Mouse (Mus musculus) CH12.LX (cell line): ENCODE measurements around the gene Qars.
A peak's percentile ranks its signal among the peaks of the same experiment; 100 is the strongest.

Source experiments
- CTCF ChIP-seq, 2 experiments: IDR thresholded peaks in 1 of 2; conservative IDR thresholded peaks in 1 of 2; 2 replicates each; pipeline ENCODE4 v1.5.1; 2011 to 2012; ENCODE audit warnings: low read depth in 2 of 2, low read length in 2 of 2, improper control_type of control experiment in 1 of 2, inconsistent platforms in 1 of 2, mild to moderate bottlenecking in 1 of 2, moderate library complexity in 1 of 2
- EP300 ChIP-seq: IDR thresholded peaks from 2 replicates; pipeline ENCODE4 v1.6.1; 2011; ENCODE audit warnings: low read length, improper control_type of control experiment
- HCFC1 ChIP-seq: IDR thresholded peaks from 2 replicates; pipeline ENCODE4 v1.6.1; 2012; ENCODE audit warnings: low read depth, mild to moderate bottlenecking, inconsistent platforms, low read length, improper control_type of control experiment
- MXI1 ChIP-seq: IDR thresholded peaks from 2 replicates; pipeline ENCODE4 v1.6.1; 2011; ENCODE audit warnings: mild to moderate bottlenecking, low read depth, low read length, improper control_type of control experiment
- PAX5 ChIP-seq: IDR thresholded peaks from 2 replicates; pipeline ENCODE4 v1.6.1; 2012; ENCODE audit warnings: low read length, inconsistent platforms, mixed read lengths
- POLR2A ChIP-seq: IDR thresholded peaks from 2 replicates; pipeline ENCODE4 v1.6.1; 2011; ENCODE audit warnings: low read depth, mild to moderate bottlenecking, improper control_type of control experiment, low read length
- USF1 ChIP-seq: IDR thresholded peaks from 2 replicates; pipeline ENCODE4 v1.6.1; 2014; ENCODE audit warnings: low read depth, mild to moderate bottlenecking, inconsistent platforms, low read length, improper control_type of control experiment
- USF2 ChIP-seq: conservative IDR thresholded peaks from 2 replicates; pipeline ENCODE4 v1.6.1; 2011; ENCODE audit warnings: low read depth, low read length, improper control_type of control experiment

GRCm38 (mm10) chr9:108560227-108560841, 52.8 kb downstream of the Qars start, which contains the start of gene Impdh2:
- peak; percentile 66 for TF ChIP-seq HCFC1
- peak; percentile 97 for TF ChIP-seq POLR2A
- no peak for TF ChIP-seq CTCF (conservative IDR thresholded peaks at IDR 0.05 in 1 of 2, IDR thresholded peaks at IDR 0.05 in 1 of 2; ENCODE audit: low read depth in 2 of 2, low read length in 2 of 2)
- TF ChIP-seq PAX5 = no peak
- no peak for TF ChIP-seq EP300
- peak; percentile 58 for TF ChIP-seq USF2
- peak; percentile 64 for TF ChIP-seq USF1
- TF ChIP-seq MXI1 = peak; percentile 97
